Mouse (Mus musculus) cortical plate, adult 2 months (tissue): ENCODE data around the gene 6330409D20Rik.

Source experiments
- CTCF ChIP-seq: fragments of 200-500 bp; IDR thresholded peaks from 2 replicates; pipeline ENCODE4 v1.5.1; 2011; ENCODE audit warnings: mild to moderate bottlenecking, control low read depth, low read length; ENCODE audit not compliant: insufficient read depth; ENCODE audit errors: extremely low read depth
- POLR2A ChIP-seq: fragments of 200-500 bp; IDR thresholded peaks from 2 replicates; pipeline ENCODE4 v1.6.1; 2011; ENCODE audit warnings: mild to moderate bottlenecking, low read length, control low read depth; ENCODE audit not compliant: insufficient read depth; ENCODE audit errors: extremely low read depth

- no peak for TF ChIP-seq CTCF
- peak; percentile 66 for TF ChIP-seq POLR2A
Measured at GRCm38 (mm10) chr2:32742173-32742531, 1.3 kb upstream of the 6330409D20Rik start.
